Mouse (Mus musculus): ENCODE data around the gene Glra2. TPM values are rescaled to one million over a fixed set of nuclear protein-coding genes. Genes with fewer than 3 reads are reported as not detected.
"Not testable (repeated sequence)": the region's sequence is repeated elsewhere in the genome, so short reads cannot be mapped to it uniquely, and the experiment has no call there.

The Glra2 gene
- polyA plus RNA-seq (2017; shearing (Covaris generic)): not detected

DNA sequence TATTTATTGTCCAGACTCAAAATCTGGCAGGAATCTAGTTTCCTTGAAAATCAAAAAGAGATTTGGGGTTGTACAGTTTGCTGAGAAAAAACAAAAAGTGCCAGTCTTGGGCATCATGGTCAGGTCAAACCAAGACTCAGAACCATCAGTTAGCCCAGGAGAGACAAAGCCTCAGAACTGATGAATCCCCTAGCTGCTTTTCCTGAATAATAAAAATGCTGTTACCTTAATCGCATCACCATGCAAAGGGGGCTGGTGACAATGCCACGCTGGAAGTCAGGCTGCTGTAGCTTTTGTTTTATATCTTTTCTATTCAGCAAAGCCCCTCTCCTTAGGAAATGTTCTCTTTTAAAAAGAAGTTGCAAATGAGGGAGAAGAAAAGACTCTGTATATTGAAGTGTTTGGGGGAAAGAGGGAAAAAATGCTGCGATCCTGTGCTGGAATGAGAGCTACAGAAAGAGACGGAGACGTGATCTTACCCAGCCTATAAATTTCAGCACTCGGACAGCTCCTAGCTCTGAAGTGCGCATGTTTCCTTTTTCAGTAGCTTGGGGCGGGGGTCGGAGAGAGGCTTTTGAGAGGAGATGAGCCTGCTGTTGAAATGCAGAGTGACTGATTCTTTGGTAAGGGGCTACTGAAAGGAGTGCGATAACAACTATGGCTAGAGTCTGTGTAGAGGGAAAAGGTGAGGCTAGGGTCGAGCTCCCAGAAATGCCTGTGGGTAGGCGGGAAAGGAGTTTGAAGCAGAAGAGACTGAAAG lies at the start of gene Glra2:
Gene Glra2, minus strand, starts transcription at position 455 of the 760 bp plus-strand sequence.
- ATAC-seq: no peak

DNA sequence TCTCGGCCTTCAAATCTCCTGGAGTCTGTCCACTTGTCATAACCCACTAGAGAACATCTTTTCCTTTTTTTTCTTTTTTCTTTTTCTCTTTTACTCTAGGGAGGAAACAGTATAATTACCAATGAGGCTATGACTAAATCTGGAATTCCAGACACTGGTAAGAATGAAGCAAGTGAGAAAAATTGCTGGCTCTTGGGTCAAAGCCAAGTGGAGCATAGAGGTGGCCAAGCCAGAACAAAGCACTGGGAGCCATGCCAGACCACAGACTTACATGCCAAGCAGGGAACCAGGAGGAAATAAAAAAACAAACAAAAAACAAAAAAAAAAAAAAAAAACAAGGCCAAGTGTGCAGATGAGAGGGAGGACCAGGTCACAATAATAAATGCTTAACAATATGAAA lies 35.6 kb upstream of the Glra2 start:
- ATAC-seq: no peak

DNA sequence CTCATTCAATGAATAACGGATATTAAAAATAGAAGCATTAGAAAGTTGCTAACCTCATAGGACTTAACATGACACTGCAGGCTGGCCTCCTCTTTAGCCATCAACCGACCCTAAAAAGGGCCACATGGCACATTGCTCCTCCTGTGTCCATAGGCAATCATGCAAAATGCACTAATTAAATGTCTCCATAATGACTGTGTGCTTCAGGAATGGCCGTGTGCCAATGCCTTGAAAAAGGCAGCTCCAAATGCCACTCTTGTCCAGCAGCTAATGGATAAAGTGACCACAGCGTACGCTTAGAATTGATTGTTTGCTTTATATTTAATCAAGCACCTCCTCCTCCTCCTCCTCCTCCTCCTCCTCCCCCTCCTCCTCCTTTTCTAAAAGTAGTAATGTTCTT lies 17.4 kb upstream of the Glra2 start:
- ATAC-seq: no peak

DNA sequence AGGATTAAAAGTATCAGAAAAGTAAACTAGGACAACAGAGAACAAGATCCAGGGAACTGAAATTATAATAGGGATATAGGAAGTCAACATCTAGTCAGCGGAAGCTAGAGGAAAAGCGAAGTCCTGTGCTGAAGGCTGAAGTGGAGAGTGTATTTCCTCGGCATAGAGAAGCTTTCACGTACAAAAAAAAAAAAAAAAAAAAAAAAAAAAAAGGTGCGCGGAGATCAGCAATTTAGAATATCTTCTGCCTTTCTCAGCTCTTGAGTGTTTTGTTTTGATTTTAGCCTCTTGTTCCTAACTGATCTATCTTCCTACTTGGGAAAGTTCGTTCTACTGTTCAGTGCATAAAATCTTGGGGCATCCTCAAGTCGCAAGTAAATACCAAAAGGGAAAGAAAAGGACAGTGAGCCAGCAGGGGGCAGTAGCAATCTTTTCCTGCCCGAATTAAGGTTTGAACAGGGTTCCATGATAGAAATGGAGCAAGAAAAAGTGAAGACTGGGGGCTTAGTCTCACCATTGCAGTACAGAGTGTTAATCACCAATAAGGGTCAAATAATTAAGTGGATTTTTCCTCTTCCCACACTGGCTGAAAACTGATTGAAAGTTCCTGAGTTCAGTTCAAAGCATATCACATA lies 623 bp upstream of the Glra2 start:
- ATAC-seq: no peak

DNA sequence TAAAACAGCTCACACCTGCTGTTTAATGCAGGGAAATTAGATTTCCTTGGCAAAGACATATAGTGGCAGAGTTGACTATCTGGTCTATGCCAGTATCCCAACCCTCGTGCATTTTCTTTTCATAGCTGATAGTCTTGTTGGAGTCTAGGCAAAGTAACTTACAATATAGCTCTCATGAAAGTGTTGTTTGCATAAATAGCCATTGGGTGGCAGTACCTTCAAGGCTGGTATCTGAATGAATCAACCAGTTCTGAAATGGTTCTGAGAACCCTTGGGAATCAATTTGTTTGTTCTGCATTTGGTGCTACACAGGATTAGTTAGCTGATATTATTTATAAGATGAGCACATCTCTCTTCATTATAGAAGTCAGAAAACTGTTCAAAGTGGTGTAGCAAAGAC lies 133.6 kb downstream of the Glra2 start:
- ATAC-seq: no peak

DNA sequence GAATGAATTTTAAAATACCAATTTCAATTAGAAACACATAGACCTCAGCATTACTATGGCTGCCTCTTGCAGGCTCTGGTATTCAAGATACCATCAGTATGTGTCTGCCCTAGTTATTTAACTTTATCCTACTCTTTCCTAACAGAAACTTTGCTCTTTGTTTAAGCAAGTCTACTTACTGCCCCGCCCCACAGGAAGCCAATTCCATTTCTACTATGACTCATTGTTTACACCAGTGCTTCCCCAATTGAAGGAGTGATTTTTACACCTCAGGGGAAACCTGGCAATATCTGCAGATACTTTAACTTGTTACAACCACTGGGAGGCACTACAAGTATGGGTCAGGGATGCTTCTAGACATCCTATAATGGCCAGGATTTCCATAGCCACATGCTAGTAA lies 136.0 kb downstream of the Glra2 start:
- no peak for ATAC-seq

DNA sequence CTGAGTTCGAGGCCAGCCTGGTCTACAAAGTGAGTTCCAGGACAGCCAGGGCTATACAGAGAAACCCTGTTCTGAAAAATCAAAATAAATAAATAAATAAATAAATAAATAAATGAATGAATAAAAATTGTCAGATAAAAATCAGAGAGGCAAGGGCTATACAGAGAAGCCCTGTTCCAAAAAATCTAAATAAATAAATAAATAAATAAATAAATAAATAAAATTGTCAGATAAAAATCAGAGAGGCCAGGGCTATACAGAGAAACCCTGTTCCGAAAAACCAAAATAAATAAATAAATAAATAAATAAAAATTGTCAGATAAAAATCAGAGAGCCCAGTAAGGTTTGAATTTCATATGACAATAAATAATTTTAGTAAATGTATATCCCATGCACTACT lies 144.2 kb downstream of the Glra2 start:
- not testable (repeated sequence) for ATAC-seq

DNA sequence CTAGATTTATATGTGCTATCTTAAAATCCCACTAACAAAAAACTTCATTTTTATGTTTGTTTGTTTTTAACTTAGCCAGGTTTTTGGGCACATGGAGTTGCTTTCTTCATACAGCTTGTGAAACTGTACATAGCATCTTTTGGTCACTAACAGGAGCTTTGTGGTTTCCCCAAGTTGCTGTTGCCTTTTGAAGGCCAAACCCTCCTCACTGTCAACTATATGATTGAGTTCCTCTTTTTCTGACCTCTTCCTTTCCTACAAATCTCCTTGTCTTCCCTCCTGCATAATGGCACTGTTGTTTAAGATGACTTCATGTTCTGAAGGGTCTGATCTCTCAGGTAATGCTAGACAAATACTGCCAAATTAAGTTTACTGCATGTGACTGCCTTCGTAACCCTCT lies 170.6 kb downstream of the Glra2 start:
- ATAC-seq: no peak

DNA sequence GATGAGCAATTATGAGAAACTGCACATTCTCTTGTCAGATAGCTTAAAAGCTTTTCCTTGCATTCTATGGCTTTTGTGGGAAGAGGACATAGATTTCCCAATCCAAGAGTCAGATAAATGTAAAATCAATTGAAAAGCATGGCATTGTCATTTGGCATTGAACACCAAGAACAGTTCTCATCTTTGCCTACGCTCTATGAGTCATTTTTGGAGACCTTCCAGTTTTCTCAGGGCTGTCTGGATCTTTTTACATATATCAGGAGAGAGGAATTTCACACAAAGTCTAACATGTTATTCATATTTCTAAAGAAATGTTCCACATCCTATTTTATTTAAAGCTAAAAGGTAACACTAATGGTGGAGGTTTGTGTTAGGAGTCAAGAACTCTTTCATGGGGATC lies 223.0 kb downstream of the Glra2 start:
- ATAC-seq: no peak

Data from CD4-positive, CD25-positive, alpha-beta regulatory T cell, adult 4 months (primary cell).